Mouse (Mus musculus) megakaryocyte, embryonic 14.5 days (primary cell): ENCODE results near the gene Nipbl.

Experiments
- FLI1 ChIP-seq: IDR thresholded peaks from 2 replicates; pipeline ENCODE4 v1.6.1; 2012; ENCODE audit warnings: low read length, inconsistent platforms, mixed read lengths
- GATA1 ChIP-seq: IDR thresholded peaks from 3 replicates; pipeline ENCODE4 v1.6.1; 2012; ENCODE audit warnings: mixed read lengths, low read length, inconsistent platforms, borderline replicate concordance

GRCm38 (mm10) chr15:8347104-8347773, 97.0 kb downstream of the Nipbl start:
- TF ChIP-seq GATA1 (no peak), FLI1 (no peak)
